Mouse (Mus musculus) kidney, embryonic 14.5 days (tissue): ENCODE results near the gene Bst1. TPM values are rescaled to one million over a fixed set of nuclear protein-coding genes. Genes with fewer than 3 reads are reported as not detected.

Source experiments
- ATAC-seq: fragments of 200-750 bp; cut with Nextera tagmentation; 2 replicates; pipeline ENCODE4 v1.8.0; 2017; ENCODE audit warnings: moderate number of reproducible peaks, mild to moderate bottlenecking, moderate TSS enrichment, moderate library complexity; ENCODE audit not compliant: low FRiP score, low TSS enrichment
- H3K27ac ChIP-seq: fragments of 300-500 bp; sonication (generic); 2 replicates; pipeline ENCODE4 v1.5.1; 2014; ENCODE audit warnings: low read depth, mild to moderate bottlenecking, low read length, moderate library complexity, mixed read lengths
- H3K27me3 ChIP-seq: fragments of 300-500 bp; sonication (generic); 2 replicates; pipeline ENCODE4 v1.6.1; 2014; ENCODE audit warnings: mild to moderate bottlenecking, low read length; ENCODE audit not compliant: control insufficient read depth, insufficient read depth
- H3K36me3 ChIP-seq: fragments of 300-500 bp; sonication (generic); 2 replicates; pipeline ENCODE4 v1.6.1; 2014; ENCODE audit warnings: low read length, mixed read lengths; ENCODE audit not compliant: control insufficient read depth, insufficient read depth
- H3K4me1 ChIP-seq: fragments of 300-500 bp; sonication (generic); 2 replicates; pipeline ENCODE4 v1.6.1; 2014; ENCODE audit warnings: low read length, mixed read lengths; ENCODE audit not compliant: control insufficient read depth, insufficient read depth
- H3K4me2 ChIP-seq: fragments of 300-500 bp; sonication (generic); replicated peaks from 2 replicates; pipeline ENCODE4 v1.6.1; 2014; ENCODE audit warnings: low read depth, mild to moderate bottlenecking, low read length
- H3K4me3 ChIP-seq: fragments of 300-500 bp; sonication (generic); 2 replicates; pipeline ENCODE4 v1.5.1; 2014; ENCODE audit warnings: mild to moderate bottlenecking, low read length
- H3K9ac ChIP-seq: fragments of 300-500 bp; sonication (generic); 2 replicates; pipeline ENCODE4 v1.6.1; 2014; ENCODE audit warnings: low read depth, mild to moderate bottlenecking, low read length, moderate library complexity
- H3K9me3 ChIP-seq: fragments of 300-500 bp; sonication (generic); 2 replicates; pipeline ENCODE4 v1.6.1; 2016; ENCODE audit warnings: low read length; ENCODE audit not compliant: control insufficient read depth
- WGBS: fragments of 180-500 bp; shearing (Covaris S2); extraction: QIAGEN DNeasy Blood & Tissue Kit; methylation state at CpG from one replicate; pipeline ENCODE4 v1.1.7; 2014; 5-methylcytosine and 5-hydroxymethylcytosine counted together
- polyA plus RNA-seq: library from polyadenylated mRNA; unstranded; fragments of >200 nt; fragmentation: Nextera tagmentation; extraction: Ambion mirVana; gene quantifications from 2 replicates; pipeline ENCODE4 v1.2.1, GENCODE M21; 2014

Gene Bst1
- polyA plus RNA-seq, 1 experiment from 2014 or later = 0.38 TPM

- H3K36me3 ChIP-seq = no peaks in the 10 kb centered on the region
- H3K9ac ChIP-seq = no peak overlapping the region
- 84% methylated on average over 2 of the region's 2 CpGs for WGBS
- no peak overlapping the region for H3K4me2 ChIP-seq
- no peak overlapping the region for H3K4me3 ChIP-seq
- no peak for ATAC-seq
- H3K4me1 ChIP-seq = peaks cover 5% of the 10 kb centered on the region; the same call in 1 of the 2 replicates
- no peaks in the 10 kb centered on the region for H3K27me3 ChIP-seq
- H3K9me3 ChIP-seq = no peaks in the 10 kb centered on the region
- no peak overlapping the region for H3K27ac ChIP-seq
Measured at GRCm38 (mm10) chr5:43783996-43784395, 34.7 kb upstream of the Bst1 start.

DNA sequence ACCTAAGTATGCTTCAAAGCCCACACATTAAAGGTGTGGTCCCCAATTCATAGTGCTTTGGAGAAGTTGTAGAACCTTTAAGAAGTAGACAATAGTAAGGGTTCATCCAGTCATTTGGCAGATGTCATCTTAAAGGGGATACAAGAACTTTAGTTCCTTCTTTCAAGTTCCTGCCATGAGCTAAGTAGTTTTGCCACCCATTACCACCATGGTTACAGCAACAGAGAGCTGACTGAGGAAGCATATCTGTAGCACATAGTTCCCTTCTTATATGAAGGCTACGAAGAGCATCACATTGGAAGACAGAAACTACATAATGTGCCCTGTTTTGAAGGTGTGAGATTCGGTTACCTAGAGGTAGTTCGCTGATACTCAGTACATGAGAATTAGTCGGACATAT is 32.1 kb upstream of the Bst1 start:
- 82% methylated on average over 4 of the region's 4 CpGs for WGBS
- H3K9ac ChIP-seq = no peak overlapping the region
- H3K4me2 ChIP-seq = no peak overlapping the region
- no peak overlapping the region for H3K4me3 ChIP-seq
- no peaks in the 10 kb centered on the region for H3K36me3 ChIP-seq
- H3K4me1 ChIP-seq = no peaks in the 10 kb centered on the region
- no peak overlapping the region for H3K27ac ChIP-seq
- no peak for ATAC-seq
- H3K27me3 ChIP-seq = no peaks in the 10 kb centered on the region
- H3K9me3 ChIP-seq = no peaks in the 10 kb centered on the region

- H3K27ac ChIP-seq = no peak overlapping the region
- 83% methylated on average over 9 of the region's 9 CpGs for WGBS
- ATAC-seq = no peak
- no peak overlapping the region for H3K4me3 ChIP-seq
- no peak overlapping the region for H3K4me2 ChIP-seq
- H3K9ac ChIP-seq = no peak overlapping the region
- no peaks in the 10 kb centered on the region for H3K9me3 ChIP-seq
- no peaks in the 10 kb centered on the region for H3K4me1 ChIP-seq
- H3K27me3 ChIP-seq = no peaks in the 10 kb centered on the region
- no peaks in the 10 kb centered on the region for H3K36me3 ChIP-seq
Measured at GRCm38 (mm10) chr5:43787976-43788752, 30.5 kb upstream of the Bst1 start.

- Histone ChIP-seq H3K4me2 (no peak overlapping the region), H3K4me1 (no peaks in the 10 kb centered on the region), H3K4me3 (no peak overlapping the region), H3K36me3 (no peaks in the 10 kb centered on the region), H3K27me3 (no peaks in the 10 kb centered on the region), H3K27ac (no peak overlapping the region), H3K9me3 (no peaks in the 10 kb centered on the region), H3K9ac (no peak overlapping the region)
- 81% methylated on average over 5 of the region's 5 CpGs for WGBS
- ATAC-seq = no peak
Measured at GRCm38 (mm10) chr5:43792354-43792753, 26.3 kb upstream of the Bst1 start.

DNA sequence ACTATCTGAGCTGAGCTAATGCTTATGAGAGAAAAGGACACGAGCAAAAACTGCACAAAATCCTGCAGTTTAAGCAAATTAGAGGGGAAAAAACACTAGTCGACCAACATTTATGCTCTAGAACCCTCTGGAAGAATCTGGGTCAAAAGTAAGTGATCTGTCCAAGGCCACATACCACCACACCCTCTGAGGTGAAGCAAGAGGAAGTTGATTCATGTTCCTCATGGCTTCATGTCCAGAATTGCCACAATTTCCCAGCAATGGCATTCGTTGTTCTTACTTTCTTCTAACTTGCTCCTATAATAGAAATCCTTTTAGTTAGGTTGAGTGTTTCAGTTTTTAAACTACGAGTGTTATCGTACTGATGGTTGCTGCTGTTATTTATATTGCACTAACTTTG is 19.2 kb upstream of the Bst1 start:
- no peaks in the 10 kb centered on the region for H3K36me3 ChIP-seq
- H3K27me3 ChIP-seq = no peaks in the 10 kb centered on the region
- no peak overlapping the region for H3K9ac ChIP-seq
- 84% methylated on average over 5 of the region's 5 CpGs for WGBS
- no peak overlapping the region for H3K27ac ChIP-seq
- no peak for ATAC-seq
- H3K9me3 ChIP-seq = no peaks in the 10 kb centered on the region
- H3K4me2 ChIP-seq = no peak overlapping the region
- no peak overlapping the region for H3K4me3 ChIP-seq
- H3K4me1 ChIP-seq = no peaks in the 10 kb centered on the region

- no peak overlapping the region for H3K27ac ChIP-seq
- no peaks in the 10 kb centered on the region for H3K27me3 ChIP-seq
- H3K4me2 ChIP-seq = no peak overlapping the region
- H3K9ac ChIP-seq = no peak overlapping the region
- no peaks in the 10 kb centered on the region for H3K36me3 ChIP-seq
- no peak for ATAC-seq
- no peaks in the 10 kb centered on the region for H3K9me3 ChIP-seq
- no peaks in the 10 kb centered on the region for H3K4me1 ChIP-seq
- H3K4me3 ChIP-seq = no peak overlapping the region
- WGBS = 68% methylated on average over 1 of the region's 1 CpGs
Measured at GRCm38 (mm10) chr5:43800700-43801099, 18.0 kb upstream of the Bst1 start.

DNA sequence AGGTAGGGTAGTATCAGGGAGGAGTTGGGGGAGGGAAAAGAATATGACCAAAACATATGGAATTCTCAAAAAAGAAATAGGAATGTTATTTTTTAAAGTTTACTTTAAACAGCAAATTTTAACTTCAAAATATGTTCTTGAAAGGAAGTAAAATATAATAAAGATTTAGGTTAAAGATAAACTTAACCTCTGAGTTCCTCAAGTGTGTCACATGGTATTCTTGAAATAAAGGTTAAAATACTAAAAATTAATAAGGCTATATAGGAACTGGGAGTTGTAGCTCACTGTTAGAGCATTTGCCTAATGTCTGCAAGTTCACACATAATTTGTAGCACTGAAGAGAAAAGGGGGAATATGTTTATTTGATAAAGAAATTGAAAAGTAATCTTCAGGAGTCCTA is 17.4 kb upstream of the Bst1 start:
- Histone ChIP-seq H3K9me3 (no peaks in the 10 kb centered on the region), H3K4me2 (no peak overlapping the region), H3K4me3 (no peak overlapping the region), H3K4me1 (no peaks in the 10 kb centered on the region), H3K9ac (no peak overlapping the region), H3K27me3 (no peaks in the 10 kb centered on the region), H3K27ac (no peak overlapping the region), H3K36me3 (no peaks in the 10 kb centered on the region)
- no peak for ATAC-seq

DNA sequence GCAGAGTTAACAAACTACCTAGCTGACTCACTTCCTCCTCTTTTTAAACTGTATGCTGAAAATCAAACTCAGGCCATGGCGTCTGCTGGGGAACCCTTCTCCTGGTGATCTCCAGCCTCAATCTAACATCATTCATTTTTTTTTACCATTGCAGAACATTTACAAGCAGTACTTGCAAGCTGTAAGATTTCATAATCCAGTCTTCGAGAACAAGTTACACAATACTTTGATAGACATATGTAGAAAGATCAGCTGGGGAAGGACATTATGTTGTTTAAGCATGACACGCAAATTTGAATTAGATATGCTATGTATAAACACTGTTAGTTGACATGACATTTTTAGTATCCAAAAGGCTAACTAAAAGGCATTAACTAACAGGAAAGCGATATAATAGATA is 16.9 kb upstream of the Bst1 start:
- Histone ChIP-seq H3K27ac (no peak overlapping the region), H3K4me2 (no peak overlapping the region), H3K4me1 (no peaks in the 10 kb centered on the region), H3K9me3 (no peaks in the 10 kb centered on the region), H3K27me3 (no peaks in the 10 kb centered on the region), H3K36me3 (no peaks in the 10 kb centered on the region), H3K4me3 (no peak overlapping the region), H3K9ac (no peak overlapping the region)
- no peak for ATAC-seq
- 85% methylated on average over 4 of the region's 4 CpGs for WGBS

- Histone ChIP-seq H3K4me1 (no peaks in the 10 kb centered on the region), H3K36me3 (no peaks in the 10 kb centered on the region), H3K4me3 (no peak overlapping the region), H3K9ac (no peak overlapping the region), H3K4me2 (no peak overlapping the region), H3K27ac (no peak overlapping the region), H3K27me3 (no peaks in the 10 kb centered on the region), H3K9me3 (no peaks in the 10 kb centered on the region)
- 83% methylated on average over 2 of the region's 2 CpGs for WGBS
- no peak for ATAC-seq
Measured at GRCm38 (mm10) chr5:43805401-43805800, 13.3 kb upstream of the Bst1 start.
